Mouse (Mus musculus): ENCODE measurements around the gene Gm4836. TPM values are rescaled to one million over a fixed set of nuclear protein-coding genes. Genes with fewer than 3 reads are reported as not detected.
"Not testable (repeated sequence)": the region's sequence is repeated elsewhere in the genome, so short reads cannot be mapped to it uniquely, and the experiment has no call there.

The Gm4836 gene
- 0.15 and 0.24 TPM in 2 replicates for polyA plus RNA-seq (2012; rRNA removed)

DNA sequence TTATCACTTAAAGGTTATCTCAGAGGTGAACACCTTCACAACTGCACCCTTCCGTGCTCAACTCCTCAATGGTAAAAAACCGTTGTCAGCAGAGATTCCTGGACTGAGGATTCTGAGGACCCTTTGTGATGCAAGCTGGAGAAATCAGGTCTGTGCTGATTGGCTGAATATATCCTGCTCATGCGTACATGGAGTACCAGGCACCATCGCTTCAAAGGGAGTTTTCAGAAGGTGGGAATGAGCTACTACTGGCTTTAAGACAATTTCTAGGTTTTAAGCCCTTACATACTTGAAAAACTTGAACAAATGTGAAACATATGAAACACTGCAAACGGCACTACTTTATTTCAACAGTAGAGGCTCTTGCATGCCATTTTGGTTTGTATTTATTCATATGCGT, at the start of gene Gm4836:
Gene Gm4836 (minus strand): TSS at position 101 of the 400 bp plus-strand sequence.
- not testable (repeated sequence) for H3K4me1 ChIP-seq (ENCODE audit: control insufficient read depth, insufficient read depth, low read length); H3K27ac ChIP-seq (ENCODE audit: control insufficient read depth, insufficient read depth, low read depth, low read length); H3K27me3 ChIP-seq (ENCODE audit: control insufficient read depth, insufficient read depth, low read length); H3K36me3 ChIP-seq (ENCODE audit: control insufficient read depth, insufficient read depth, low read length); H3K4me3 ChIP-seq (ENCODE audit: control insufficient read depth, low read depth, low read length)

Measured in testis, adult 2 months (tissue).